8 mouse cellular contexts compared by ENCODE assay signal in genomic region chrX:48623049-48623378, GRCm38 (mm10). TPM values are rescaled to one million over a fixed set of nuclear protein-coding genes. Genes with fewer than 3 reads are reported as not detected.
DNase-seq lines count a peak whose midpoint lies in the region; ATAC-seq and TF ChIP-seq lines count a peak whose summit lies in the region.

No protein-coding gene starts in this region.

- DNase-seq in liver, adult 2 months (ENCODE audit: extremely low read depth, low read depth, low spot score) = no peak
- no peak for DNase-seq in liver
- DNase-seq in gastrocnemius, postnatal 10 days = no peak
- no peak for DNase-seq in cerebellum, adult 11 months
- no peak for DNase-seq in left cerebral cortex, postnatal 14 days (ENCODE audit: low spot score in 2 of 2)

- H3K9me3 ChIP-seq in embryonic facial prominence, embryonic 13.5 days = no peaks in the 10 kb centered on the region
- no peaks in the 10 kb centered on the region for H3K9me3 ChIP-seq in intestine, postnatal 0 days (ENCODE audit: control insufficient read depth)
- H3K9me3 ChIP-seq in neural tube, embryonic 14.5 days (ENCODE audit: control insufficient read depth, low read length) = no peaks in the 10 kb centered on the region

- H3K9ac ChIP-seq in liver, adult 2 months (ENCODE audit: low read depth, low read length) = no peak overlapping the region
- peak overlapping the region; percentile 68 for H3K9ac ChIP-seq in embryonic facial prominence, embryonic 13.5 days
- no peak overlapping the region for H3K9ac ChIP-seq in intestine, postnatal 0 days (ENCODE audit: low read depth, low read length)
- peak overlapping the region; percentile 42; the same call in 1 of the 2 replicates for H3K9ac ChIP-seq in neural tube, embryonic 14.5 days (replicated peaks; ENCODE audit: low read depth, low read length)

- ATAC-seq in embryonic facial prominence, embryonic 13.5 days (ENCODE audit: insufficient number of reproducible peaks, insufficient read depth, low FRiP score, low TSS enrichment, low read depth) = no peak
- ATAC-seq in intestine, postnatal 0 days = no peak
- ATAC-seq in neural tube, embryonic 14.5 days (ENCODE audit: low read depth) = no peak

- H3K4me1 ChIP-seq in liver, adult 2 months (ENCODE audit: control insufficient read depth, insufficient read depth, low read length) = no peaks in the 10 kb centered on the region; the same call in 1 of the 2 replicates
- H3K4me1 ChIP-seq in embryonic facial prominence, embryonic 13.5 days = no peaks in the 10 kb centered on the region
- H3K4me1 ChIP-seq in intestine, postnatal 0 days (replicated peaks; ENCODE audit: control insufficient read depth, insufficient read depth, low read length) = no peaks in the 10 kb centered on the region
- no peaks in the 10 kb centered on the region for H3K4me1 ChIP-seq in neural tube, embryonic 14.5 days (ENCODE audit: control insufficient read depth, insufficient read depth, low read length)

- no peaks in the 10 kb centered on the region for H3K79me2 ChIP-seq in liver, adult 2 months (ENCODE audit: control insufficient read depth, insufficient read depth, low read length)

- intact Hi-C loops in left cerebral cortex, postnatal 14 days (cut with DNase I) = no loop called here

- H3K27me3 ChIP-seq in liver, adult 2 months (ENCODE audit: control insufficient read depth, insufficient read depth, low read length) = no peaks in the 10 kb centered on the region
- no peaks in the 10 kb centered on the region for H3K27me3 ChIP-seq in embryonic facial prominence, embryonic 13.5 days
- H3K27me3 ChIP-seq in intestine, postnatal 0 days (replicated peaks; ENCODE audit: control insufficient read depth, insufficient read depth, low read length) = no peaks in the 10 kb centered on the region
- H3K27me3 ChIP-seq in neural tube, embryonic 14.5 days (ENCODE audit: control insufficient read depth, insufficient read depth, low read length) = no peaks in the 10 kb centered on the region

- no peak overlapping the region for H3K27ac ChIP-seq in liver, adult 2 months (replicated peaks; ENCODE audit: insufficient read depth, low read depth, low read length)
- H3K27ac ChIP-seq in embryonic facial prominence, embryonic 13.5 days = peak overlapping the region; percentile 71
- 0 out of 2 replicates have a peak overlapping the region, but pooled peaks have one; percentile 17 for H3K27ac ChIP-seq in intestine, postnatal 0 days (ENCODE audit: low read depth, low read length)
- H3K27ac ChIP-seq in neural tube, embryonic 14.5 days (ENCODE audit: low read depth, low read length) = peak overlapping the region; percentile 75

- WGBS in liver, adult 2 months = 1% methylated on average over 4 of the region's 4 CpGs
- WGBS in embryonic facial prominence, embryonic 13.5 days = 28% methylated on average over 4 of the region's 4 CpGs
- WGBS in intestine, postnatal 0 days = 31% methylated on average over 4 of the region's 4 CpGs
- 25% methylated on average over 4 of the region's 4 CpGs for WGBS in neural tube, embryonic 14.5 days

- H3K36me3 ChIP-seq in liver, adult 2 months (ENCODE audit: control insufficient read depth, insufficient read depth, low read length) = no peaks in the 10 kb centered on the region
- H3K36me3 ChIP-seq in embryonic facial prominence, embryonic 13.5 days = no peaks in the 10 kb centered on the region
- H3K36me3 ChIP-seq in intestine, postnatal 0 days (ENCODE audit: control insufficient read depth, insufficient read depth) = no peaks in the 10 kb centered on the region
- H3K36me3 ChIP-seq in neural tube, embryonic 14.5 days (ENCODE audit: control insufficient read depth, insufficient read depth, low read length) = no peaks in the 10 kb centered on the region

- peak overlapping the region; percentile 48 for H3K4me3 ChIP-seq in liver, adult 2 months (ENCODE audit: insufficient read depth, low read depth, low read length)
- H3K4me3 ChIP-seq in embryonic facial prominence, embryonic 13.5 days = peak overlapping the region; percentile 55
- peak overlapping the region; percentile 60 for H3K4me3 ChIP-seq in intestine, postnatal 0 days (ENCODE audit: low read depth, low read length)
- H3K4me3 ChIP-seq in neural tube, embryonic 14.5 days (ENCODE audit: low read depth, low read length) = peak overlapping the region; percentile 46

- TF ChIP-seq POLR2A in liver, adult 2 months (IDR thresholded peaks at IDR 0.05; ENCODE audit: extremely low read depth, insufficient read depth, low read length) = no peak

- H3K4me2 ChIP-seq in embryonic facial prominence, embryonic 13.5 days = peak overlapping the region; percentile 59
- H3K4me2 ChIP-seq in intestine, postnatal 0 days (replicated peaks; ENCODE audit: low read depth) = peak overlapping the region; percentile 64
- peak overlapping the region; percentile 49 for H3K4me2 ChIP-seq in neural tube, embryonic 14.5 days (ENCODE audit: low read depth, low read length)

- no peak for TF ChIP-seq CTCF in liver, adult 2 months (IDR thresholded peaks at IDR 0.05; ENCODE audit: low read depth, low read length)
- TF ChIP-seq CTCF in intestine, postnatal 0 days (IDR thresholded peaks at IDR 0.05; ENCODE audit: low read depth) = no peak

RNA-seq across cellular contexts. Expression of gene Slc25a14, which starts 0.2 kb away (rescaled TPM):
- 3.2 and 4.4 TPM in 2 replicates for total RNA-seq in liver, adult 2 months (2014; rRNA removed)
- 0.98 and 1.3 TPM in 2 replicates for polyA plus RNA-seq in liver, adult 2 months (2012; rRNA removed)
- 15.3 and 19.7 TPM in 2 replicates for polyA plus RNA-seq in embryonic facial prominence, embryonic 13.5 days (2015; fragmentation: Nextera tagmentation; extraction: Ambion mirVana)
- 7.9 and 9.5 TPM in 2 replicates for polyA plus RNA-seq in intestine, postnatal 0 days (2015; fragmentation: Nextera tagmentation; extraction: Ambion mirVana)
- 43.9 and 44.6 TPM in 2 replicates for polyA plus RNA-seq in neural tube, embryonic 14.5 days (2014; fragmentation: Nextera tagmentation; extraction: Ambion mirVana)
- total RNA-seq in gastrocnemius, postnatal 10 days (2021) = 1 to 10 TPM; 1.6 to 1.7 TPM
- 10 to 100 TPM; 49.8 to 53.4 TPM for total RNA-seq in left cerebral cortex, postnatal 14 days (2021)

RNA-seq across cellular contexts. Expression of gene Zfp280c, which starts 28.7 kb away (rescaled TPM):
- 4.2 and 5.2 TPM in 2 replicates for total RNA-seq in liver, adult 2 months (2014; rRNA removed)
- 1.2 and 1.9 TPM in 2 replicates for polyA plus RNA-seq in liver, adult 2 months (2012; rRNA removed)
- 14.7 and 15.2 TPM in 2 replicates for polyA plus RNA-seq in embryonic facial prominence, embryonic 13.5 days (2015; fragmentation: Nextera tagmentation; extraction: Ambion mirVana)
- polyA plus RNA-seq in intestine, postnatal 0 days (2015; fragmentation: Nextera tagmentation; extraction: Ambion mirVana) = 3.2 and 3.9 TPM in 2 replicates
- polyA plus RNA-seq in neural tube, embryonic 14.5 days (2014; fragmentation: Nextera tagmentation; extraction: Ambion mirVana) = 14.7 and 16.1 TPM in 2 replicates
- 10 to 100 TPM in 1 of 2 experiments, 1 to 10 TPM in 1; 5.9 to 10.8 TPM for total RNA-seq in gastrocnemius, postnatal 10 days (2021)
- 10 to 100 TPM; 20.6 to 21.8 TPM for total RNA-seq in left cerebral cortex, postnatal 14 days (2021)

RNA-seq across cellular contexts. Expression of gene Gpr119, which starts 51.3 kb away (rescaled TPM):
- not detected in 2 replicates for total RNA-seq in liver, adult 2 months (2014; rRNA removed)
- polyA plus RNA-seq in liver, adult 2 months (2012; rRNA removed) = not detected in 2 replicates
- not detected in 2 replicates for polyA plus RNA-seq in embryonic facial prominence, embryonic 13.5 days (2015; fragmentation: Nextera tagmentation; extraction: Ambion mirVana)
- polyA plus RNA-seq in intestine, postnatal 0 days (2015; fragmentation: Nextera tagmentation; extraction: Ambion mirVana) = 0.07 and 0.17 TPM in 2 replicates
- 0.23 TPM in 1 of 2 replicates, not detected in the other for polyA plus RNA-seq in neural tube, embryonic 14.5 days (2014; fragmentation: Nextera tagmentation; extraction: Ambion mirVana)
- total RNA-seq in gastrocnemius, postnatal 10 days (2021) = not detected
- total RNA-seq in left cerebral cortex, postnatal 14 days (2021) = not detected

Comparison
In these comparisons a context has a peak if more than half of its experiments do, and no peak if none do; other contexts are left out.
1. H3K9ac ChIP-seq: peak in embryonic facial prominence, embryonic 13.5 days (single experiment) and neural tube, embryonic 14.5 days (single experiment); none in liver, adult 2 months (single experiment) and intestine, postnatal 0 days (single experiment).
2. Peak in every context shown above with its lines, with median percentiles within 50 percentile points of each other: H3K4me3 ChIP-seq and H3K4me2 ChIP-seq.